Mouse (Mus musculus) ES-Bruce4 (cell line): ENCODE data around the gene Tapbpl.

Source experiments
- CTCF ChIP-seq: IDR thresholded peaks from one replicate; pipeline ENCODE4 v1.8.1; 2011; ENCODE audit warnings: low read depth, low read length
- EP300 ChIP-seq: IDR thresholded peaks from 2 replicates; pipeline ENCODE4 v1.6.1; 2011; ENCODE audit warnings: low read depth, low read length; ENCODE audit not compliant: insufficient read depth
- POLR2A ChIP-seq: IDR thresholded peaks from one replicate; pipeline ENCODE4 v1.8.1; 2011; ENCODE audit warnings: low read length; ENCODE audit not compliant: insufficient read depth

DNA sequence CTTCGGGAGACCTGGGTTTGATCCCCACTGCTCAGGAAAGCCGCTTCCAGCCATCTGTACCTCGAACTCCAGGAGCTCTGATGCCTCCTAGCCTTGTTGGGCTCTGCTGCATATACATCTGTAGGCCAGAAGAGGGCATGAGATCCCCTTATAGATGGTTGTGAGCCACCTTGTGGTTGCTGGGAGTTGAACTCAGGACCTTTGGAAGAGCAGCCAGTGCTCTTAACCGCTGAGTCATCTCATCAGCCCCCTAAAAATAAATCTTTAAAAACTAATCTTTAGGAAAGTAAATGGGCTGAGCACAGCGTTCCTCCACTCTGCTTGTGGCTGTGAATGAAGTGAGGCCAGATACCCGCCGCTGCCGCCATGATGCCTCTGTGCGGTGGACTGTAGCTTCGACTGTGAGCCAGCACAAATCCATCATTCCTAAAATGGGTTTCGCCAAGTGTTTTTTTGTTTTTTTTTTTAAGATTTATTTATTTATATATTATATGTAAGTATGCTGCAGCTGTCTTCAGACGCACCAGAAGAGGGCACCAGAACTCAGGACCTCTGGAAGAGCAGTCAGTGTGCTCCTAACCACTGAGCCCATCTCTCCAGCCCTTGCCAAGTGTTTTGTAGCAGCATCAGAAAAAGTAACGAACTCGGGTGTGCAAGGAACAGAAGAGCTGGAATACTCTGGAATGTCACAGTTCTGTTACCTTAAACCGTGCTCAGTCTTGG is 43.3 kb upstream of the Tapbpl start:
- TF ChIP-seq CTCF, result peak; percentile 71
- no peak for TF ChIP-seq POLR2A
- no peak for TF ChIP-seq EP300
